Comparison of ENCODE assay signal across 11 mouse cellular contexts in the genomic region with DNA sequence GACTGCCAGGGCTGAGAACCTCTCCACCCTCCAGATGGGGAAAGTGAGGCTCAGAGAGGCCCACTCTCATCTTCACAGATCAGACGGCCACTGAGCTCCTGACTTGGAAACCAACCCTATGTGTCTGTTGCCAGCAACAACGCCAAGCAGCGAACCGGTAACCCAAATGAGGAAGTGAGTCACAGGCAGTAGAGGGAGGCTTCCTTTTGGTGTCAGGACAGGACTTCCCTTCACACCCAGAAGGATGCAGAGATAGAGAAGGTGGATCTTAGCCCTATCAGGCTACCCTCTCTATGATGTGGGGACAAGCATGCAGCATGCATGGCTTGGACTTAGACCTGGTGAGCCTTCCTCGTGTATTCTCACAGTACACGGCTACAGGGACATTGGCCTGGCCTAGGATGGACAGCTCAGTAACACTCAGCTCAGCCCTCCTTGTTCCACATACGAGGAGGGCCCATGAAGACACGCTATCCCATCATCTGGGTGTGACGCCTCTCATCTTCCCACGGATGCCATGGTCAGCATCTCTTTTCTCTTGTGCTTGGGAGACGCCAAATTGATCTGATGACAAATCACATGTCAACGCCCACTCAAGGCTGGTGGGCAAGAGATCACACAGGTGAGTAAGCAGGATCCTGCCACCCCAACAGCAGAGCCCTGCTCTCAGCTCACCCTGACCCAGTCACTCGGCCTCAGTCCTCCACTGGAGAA. TPM values are rescaled to one million over a fixed set of nuclear protein-coding genes. Genes with fewer than 3 reads are reported as not detected.
DNase-seq lines count a peak whose midpoint lies in the region; ATAC-seq and TF ChIP-seq lines count a peak whose summit lies in the region.
"Had no signal": no experiment of that assay in that cellular context is flagged by ENCODE, and none has a peak within 500 bp of the region (broad histone marks: within the 10 kb centered on the region; RNA-seq: fewer than 3 reads in every experiment).

No protein-coding gene starts in this region.

- H3K27me3 ChIP-seq in kidney, adult 2 months (replicated peaks; ENCODE audit: control insufficient read depth, insufficient read depth, low read length): no peaks in the 10 kb centered on the region
- H3K27me3 ChIP-seq: forebrain, embryonic 15.5 days had no signal

- H3K36me3 ChIP-seq in kidney, adult 2 months (ENCODE audit: control insufficient read depth, insufficient read depth, low read length): no peaks in the 10 kb centered on the region
- H3K36me3 ChIP-seq: forebrain, embryonic 15.5 days had no signal

- ATAC-seq in inflammation-experienced regulatory T-cells, adult 6 months: peak; percentile 94
- ATAC-seq: forebrain, embryonic 15.5 days; midbrain, embryonic 16.5 days had no signal

- H3K4me1 ChIP-seq in kidney, adult 2 months (ENCODE audit: control insufficient read depth, insufficient read depth, low read length): 0 out of 2 replicates have a peak, but pooled peaks cover under 1% of the 10 kb centered on the region
- H3K4me1 ChIP-seq: forebrain, embryonic 15.5 days had no signal

- H3K4me3 ChIP-seq in kidney, adult 2 months (ENCODE audit: insufficient read depth, low read depth, low read length): no peak overlapping the region
- H3K4me3 ChIP-seq: forebrain, embryonic 15.5 days had no signal

- DNase-seq in kidney, adult 2 months: peak; percentile 69
- no peak for DNase-seq in kidney, adult 11 months
- DNase-seq in CD8-positive naive resting alpha-beta T cell, adult 2 months (ENCODE audit: low read depth in 2 of 2, low spot score in 2 of 2): peak; percentile 42 to 43
- peak; percentile 72 for DNase-seq in naive thymus-derived CD4-positive, alpha-beta T cell, adult 2 months (ENCODE audit: low read depth)
- no peak for DNase-seq in cerebellum, adult 11 months
- DNase-seq in thymus, postnatal 0 days (ENCODE audit: low spot score): no peak
- DNase-seq in gastrocnemius, postnatal 4 days (ENCODE audit: low spot score in 2 of 2): no peak
- DNase-seq: adrenal gland, postnatal 14 days had no signal

- no peak for TF ChIP-seq CTCF in kidney, adult 2 months (conservative IDR thresholded peaks at IDR 0.05; ENCODE audit: insufficient read depth, insufficient read length, low read depth, low read length)

- no peak for TF ChIP-seq POLR2A in kidney, adult 2 months (IDR thresholded peaks at IDR 0.05; ENCODE audit: low read depth, low read length)

- 84% methylated on average over 13 of the region's 13 CpGs for WGBS in kidney, adult 2 months

- H3K27ac ChIP-seq in kidney, adult 2 months (ENCODE audit: insufficient read depth, low read depth, low read length): no peak overlapping the region
- H3K27ac ChIP-seq: forebrain, embryonic 15.5 days had no signal

RNA-seq across cellular contexts. Expression of a gene that starts 18.7 kb away (rescaled TPM):
- polyA plus RNA-seq in kidney, adult 2 months (2012; rRNA removed): 2.7 and 3.1 TPM in 2 replicates
- polyA plus RNA-seq in inflammation-experienced regulatory T-cells, adult 6 months (2017; shearing (Covaris generic)): 1 to 10 TPM; 2.2 to 5.4 (median 3.0) TPM
- polyA plus RNA-seq in thymus, postnatal 0 days (2015; fragmentation: Nextera tagmentation; extraction: Ambion mirVana): 6.2 and 7.8 TPM in 2 replicates
- total RNA-seq in gastrocnemius, postnatal 4 days (2021): 10 to 100 TPM; 17.7 to 19.2 TPM

RNA-seq across cellular contexts. Expression of a gene that starts 41.6 kb away (rescaled TPM):
- 138 and 139 TPM in 2 replicates for polyA plus RNA-seq in kidney, adult 2 months (2012; rRNA removed)
- 1 to 10 TPM; 4.0 to 6.9 (median 6.6) TPM for polyA plus RNA-seq in inflammation-experienced regulatory T-cells, adult 6 months (2017; shearing (Covaris generic))
- 153 and 160 TPM in 2 replicates for polyA plus RNA-seq in thymus, postnatal 0 days (2015; fragmentation: Nextera tagmentation; extraction: Ambion mirVana)
- 10 to 100 TPM; 64.0 to 65.3 TPM for total RNA-seq in gastrocnemius, postnatal 4 days (2021)

Comparison
In these comparisons a context has a peak if more than half of its experiments do, and no peak if none do; other contexts are left out.
1. DNase-seq: peak in kidney, adult 2 months (single experiment), CD8-positive naive resting alpha-beta T cell, adult 2 months (2 of 2) and naive thymus-derived CD4-positive, alpha-beta T cell, adult 2 months (single experiment); none in kidney, adult 11 months (single experiment), cerebellum, adult 11 months (single experiment), thymus, postnatal 0 days (single experiment) and gastrocnemius, postnatal 4 days (0 of 2).
2. RNA of a gene that starts 41.6 kb away (polyA plus RNA-seq): 153 to 160 TPM in thymus, postnatal 0 days and 138 to 139 TPM in kidney, adult 2 months; 4.0 to 6.9 TPM in inflammation-experienced regulatory T-cells, adult 6 months; every median in the first group is over 10 times any median in the second.